Mouse (Mus musculus) brain, embryonic 18.5 days (tissue): ENCODE results near the gene Nfatc4.

Source experiments
- DNase-seq: peaks from one replicate; pipeline ENCODE4 v3.0.0-alpha.2; 2012; ENCODE audit warnings: low read depth, low spot score

Nfatc4 gene

GRCm38 (mm10) chr14:55822435-55822990 is 431 bp upstream of the Nfatc4 start:
- no peak for DNase-seq

GRCm38 (mm10) chr14:55824001-55824480 is 1.1 kb downstream of the Nfatc4 start:
- no peak for DNase-seq

- DNase-seq = no peak
Measured at GRCm38 (mm10) chr14:55824481-55825215, 1.7 kb downstream of the Nfatc4 start.

- no peak for DNase-seq
Measured at GRCm38 (mm10) chr14:55825216-55826051, 2.5 kb downstream of the Nfatc4 start.

- no peak for DNase-seq
Measured at GRCm38 (mm10) chr14:55826142-55826541, 3.2 kb downstream of the Nfatc4 start.

GRCm38 (mm10) chr14:55826551-55827340 is 3.8 kb downstream of the Nfatc4 start:
- DNase-seq = no peak

GRCm38 (mm10) chr14:55828716-55829263 is 5.8 kb downstream of the Nfatc4 start:
- DNase-seq = no peak

- no peak for DNase-seq
Measured at GRCm38 (mm10) chr14:55829854-55830253, 6.9 kb downstream of the Nfatc4 start.

- no peak for DNase-seq
Measured at GRCm38 (mm10) chr14:55830331-55830730, 7.4 kb downstream of the Nfatc4 start.

GRCm38 (mm10) chr14:55833126-55833525 is 10.2 kb downstream of the Nfatc4 start:
- no peak for DNase-seq

- no peak for DNase-seq
Measured at GRCm38 (mm10) chr14:55834808-55835533, 12.0 kb downstream of the Nfatc4 start.

- DNase-seq = no peak
Measured at GRCm38 (mm10) chr14:55838312-55838711, 15.4 kb downstream of the Nfatc4 start.

- no peak for DNase-seq
Measured at GRCm38 (mm10) chr14:55838740-55839139, 15.8 kb downstream of the Nfatc4 start.

GRCm38 (mm10) chr14:55840853-55841366 is 18.0 kb downstream of the Nfatc4 start:
- DNase-seq = no peak

- DNase-seq = no peak
Measured at GRCm38 (mm10) chr14:55842794-55843193, 19.9 kb downstream of the Nfatc4 start.

- no peak for DNase-seq
Measured at GRCm38 (mm10) chr14:55845506-55846294, 22.8 kb downstream of the Nfatc4 start.

- no peak for DNase-seq
Measured at GRCm38 (mm10) chr14:55850885-55851284, 27.9 kb downstream of the Nfatc4 start.

GRCm38 (mm10) chr14:55852646-55853551 is 30.0 kb downstream of the Nfatc4 start:
- no peak for DNase-seq
